Mouse (Mus musculus) lung, postnatal 0 days (tissue): ENCODE measurements around the gene Alg9.
A peak's percentile ranks its signal among the peaks of the same experiment; 100 is the strongest.

Experiments
- CTCF ChIP-seq: IDR thresholded peaks from 2 replicates; pipeline ENCODE4 v1.5.1; 2016; ENCODE audit warnings: antibody characterized with exemption, mild to moderate bottlenecking
- EP300 ChIP-seq: IDR thresholded peaks from 2 replicates; pipeline ENCODE4 v1.6.1; 2016; ENCODE audit warnings: antibody characterized with exemption, mild to moderate bottlenecking, control low read depth

GRCm38 (mm10) chr9:50800985-50801384 is 26.2 kb downstream of the Alg9 start:
- TF ChIP-seq CTCF: peak; percentile 83
- TF ChIP-seq EP300: no peak
